Mouse (Mus musculus) hindbrain, embryonic 15.5 days (tissue): Measurements from ENCODE around the gene Wnk2. TPM values are rescaled to one million over a fixed set of nuclear protein-coding genes. Genes with fewer than 3 reads are reported as not detected.

Source experiments
- ATAC-seq: fragments of 200-750 bp; cut with Nextera tagmentation; 2 replicates; pipeline ENCODE4 v1.8.0; 2017; ENCODE audit warnings: low read depth, moderate number of reproducible peaks, moderate TSS enrichment; ENCODE audit not compliant: low FRiP score
- H3K27ac ChIP-seq: fragments of 300-500 bp; sonication (generic); replicated peaks from 2 replicates; pipeline ENCODE4 v1.5.1; 2015; ENCODE audit warnings: mild to moderate bottlenecking, inconsistent platforms
- H3K27me3 ChIP-seq: fragments of 300-500 bp; sonication (generic); 2 replicates; pipeline ENCODE4 v1.6.1; 2015; ENCODE audit warnings: control low read depth, inconsistent platforms
- H3K36me3 ChIP-seq: fragments of 300-500 bp; sonication (generic); 2 replicates; pipeline ENCODE4 v1.6.1; 2015; ENCODE audit warnings: control low read depth, inconsistent platforms
- H3K4me1 ChIP-seq: fragments of 300-500 bp; sonication (generic); replicated peaks from 2 replicates; pipeline ENCODE4 v1.6.1; 2015; ENCODE audit warnings: control low read depth, inconsistent platforms
- H3K4me2 ChIP-seq: fragments of 300-500 bp; sonication (generic); 2 replicates; pipeline ENCODE4 v1.6.1; 2015; ENCODE audit warnings: moderate library complexity, mild to moderate bottlenecking, inconsistent platforms
- H3K4me3 ChIP-seq: fragments of 300-500 bp; sonication (generic); 2 replicates; pipeline ENCODE4 v1.5.1; 2015; ENCODE audit warnings: mild to moderate bottlenecking, inconsistent platforms
- H3K9ac ChIP-seq: fragments of 300-500 bp; sonication (generic); 2 replicates; pipeline ENCODE4 v1.6.1; 2015; ENCODE audit warnings: inconsistent platforms
- H3K9me3 ChIP-seq: fragments of 300-500 bp; sonication (generic); 2 replicates; pipeline ENCODE4 v1.6.1; 2016; ENCODE audit warnings: control low read depth, inconsistent platforms
- WGBS: fragments of 180-500 bp; shearing (Covaris S2); methylation state at CpG from one replicate; pipeline ENCODE4 v1.1.7; 2015; 5-methylcytosine and 5-hydroxymethylcytosine counted together
- polyA plus RNA-seq: library from polyadenylated mRNA; unstranded; fragments of >200 nt; fragmentation: Nextera tagmentation; extraction: Ambion mirVana; gene quantifications from 2 replicates; pipeline ENCODE4 v1.2.1, GENCODE M21; 2015

Wnk2 gene
- polyA plus RNA-seq, 1 experiment from 2014 or later = 23.2 TPM

- Histone ChIP-seq H3K36me3 (no peaks in the 10 kb centered on the region), H3K9me3 (no peaks in the 10 kb centered on the region), H3K4me2 (no peak overlapping the region), H3K9ac (no peak overlapping the region), H3K4me3 (no peak overlapping the region), H3K27me3 (no peaks in the 10 kb centered on the region), H3K4me1 (no peaks in the 10 kb centered on the region; the same call in 1 of the 2 replicates), H3K27ac (no peak overlapping the region)
- ATAC-seq = peak; percentile 72
- WGBS = 6% methylated on average over 12 of the region's 12 CpGs
These were observed 25.3 kb upstream of the Wnk2 start for GRCm38 (mm10) chr13:49172971-49173596.

GRCm38 (mm10) chr13:49172335-49172734 lies 24.5 kb upstream of the Wnk2 start:
- H3K4me2 ChIP-seq = no peak overlapping the region
- 0 out of 2 replicates have a peak overlapping the region, but pooled peaks have one; percentile 41 for H3K27ac ChIP-seq
- H3K4me3 ChIP-seq = no peak overlapping the region
- H3K4me1 ChIP-seq = no peaks in the 10 kb centered on the region; the same call in 1 of the 2 replicates
- H3K36me3 ChIP-seq = no peaks in the 10 kb centered on the region
- peak; percentile 23; the same call in 1 of the 2 replicates for ATAC-seq
- no peak overlapping the region for H3K9ac ChIP-seq
- H3K9me3 ChIP-seq = no peaks in the 10 kb centered on the region
- H3K27me3 ChIP-seq = no peaks in the 10 kb centered on the region
- WGBS = 63% methylated on average over 7 of the region's 7 CpGs

GRCm38 (mm10) chr13:49171729-49172128 lies 23.9 kb upstream of the Wnk2 start:
- Histone ChIP-seq H3K36me3 (no peaks in the 10 kb centered on the region), H3K27me3 (no peaks in the 10 kb centered on the region), H3K27ac (no peak overlapping the region), H3K4me1 (no peaks in the 10 kb centered on the region; the same call in 1 of the 2 replicates), H3K4me2 (no peak overlapping the region), H3K4me3 (no peak overlapping the region), H3K9me3 (no peaks in the 10 kb centered on the region), H3K9ac (no peak overlapping the region)
- ATAC-seq = no peak
- 73% methylated on average over 1 of the region's 1 CpGs for WGBS

GRCm38 (mm10) chr13:49170623-49171022 lies 22.8 kb upstream of the Wnk2 start:
- Histone ChIP-seq H3K4me1 (no peaks in the 10 kb centered on the region; the same call in 1 of the 2 replicates), H3K36me3 (no peaks in the 10 kb centered on the region), H3K4me3 (no peak overlapping the region), H3K9me3 (no peaks in the 10 kb centered on the region), H3K9ac (no peak overlapping the region), H3K27ac (no peak overlapping the region), H3K4me2 (no peak overlapping the region), H3K27me3 (no peaks in the 10 kb centered on the region)
- ATAC-seq = no peak
- 93% methylated on average over 11 of the region's 11 CpGs for WGBS

GRCm38 (mm10) chr13:49169448-49170207 lies 21.8 kb upstream of the Wnk2 start:
- no peak overlapping the region for H3K9ac ChIP-seq
- H3K36me3 ChIP-seq = no peaks in the 10 kb centered on the region
- no peak overlapping the region for H3K4me2 ChIP-seq
- 20% methylated on average over 17 of the region's 17 CpGs for WGBS
- no peak overlapping the region for H3K4me3 ChIP-seq
- no peaks in the 10 kb centered on the region for H3K27me3 ChIP-seq
- ATAC-seq = peak; percentile 54
- H3K4me1 ChIP-seq = no peaks in the 10 kb centered on the region; the same call in 1 of the 2 replicates
- no peak overlapping the region for H3K27ac ChIP-seq
- H3K9me3 ChIP-seq = no peaks in the 10 kb centered on the region

GRCm38 (mm10) chr13:49167081-49167480 lies 19.3 kb upstream of the Wnk2 start:
- no peaks in the 10 kb centered on the region for H3K27me3 ChIP-seq
- H3K9me3 ChIP-seq = no peaks in the 10 kb centered on the region
- ATAC-seq = no peak
- no peaks in the 10 kb centered on the region for H3K36me3 ChIP-seq
- 78% methylated on average over 9 of the region's 9 CpGs for WGBS
- no peaks in the 10 kb centered on the region for H3K4me1 ChIP-seq
- H3K4me2 ChIP-seq = no peak overlapping the region
- H3K9ac ChIP-seq = no peak overlapping the region
- no peak overlapping the region for H3K4me3 ChIP-seq
- H3K27ac ChIP-seq = no peak overlapping the region

GRCm38 (mm10) chr13:49163645-49164044 lies 15.8 kb upstream of the Wnk2 start:
- H3K9me3 ChIP-seq = no peaks in the 10 kb centered on the region
- H3K27ac ChIP-seq = no peak overlapping the region
- no peak for ATAC-seq
- H3K36me3 ChIP-seq = no peaks in the 10 kb centered on the region
- H3K4me1 ChIP-seq = no peaks in the 10 kb centered on the region
- no peak overlapping the region for H3K9ac ChIP-seq
- no peak overlapping the region for H3K4me3 ChIP-seq
- H3K27me3 ChIP-seq = no peaks in the 10 kb centered on the region
- WGBS = 82% methylated on average over 7 of the region's 7 CpGs
- H3K4me2 ChIP-seq = no peak overlapping the region

GRCm38 (mm10) chr13:49162722-49163121 lies 14.9 kb upstream of the Wnk2 start:
- Histone ChIP-seq H3K27ac (no peak overlapping the region), H3K9me3 (no peaks in the 10 kb centered on the region), H3K27me3 (no peaks in the 10 kb centered on the region), H3K4me2 (no peak overlapping the region), H3K4me1 (no peaks in the 10 kb centered on the region), H3K36me3 (no peaks in the 10 kb centered on the region), H3K4me3 (no peak overlapping the region), H3K9ac (no peak overlapping the region)
- 82% methylated on average over 4 of the region's 4 CpGs for WGBS
- ATAC-seq = no peak

- Histone ChIP-seq H3K27me3 (no peaks in the 10 kb centered on the region), H3K27ac (no peak overlapping the region), H3K4me2 (no peak overlapping the region), H3K4me3 (no peak overlapping the region), H3K4me1 (no peaks in the 10 kb centered on the region), H3K36me3 (no peaks in the 10 kb centered on the region), H3K9ac (no peak overlapping the region), H3K9me3 (no peaks in the 10 kb centered on the region)
- WGBS = 78% methylated on average over 2 of the region's 2 CpGs
- ATAC-seq = no peak
These were observed 13.4 kb upstream of the Wnk2 start for GRCm38 (mm10) chr13:49161236-49161635.

GRCm38 (mm10) chr13:49158040-49158713 lies 10.4 kb upstream of the Wnk2 start:
- Histone ChIP-seq H3K36me3 (no peaks in the 10 kb centered on the region), H3K27me3 (no peaks in the 10 kb centered on the region), H3K4me1 (0 out of 2 replicates have a peak, but pooled peaks cover 3% of the 10 kb centered on the region), H3K9me3 (no peaks in the 10 kb centered on the region), H3K9ac (no peak overlapping the region), H3K27ac (no peak overlapping the region), H3K4me2 (no peak overlapping the region), H3K4me3 (no peak overlapping the region)
- 81% methylated on average over 10 of the region's 10 CpGs for WGBS
- ATAC-seq = no peak

GRCm38 (mm10) chr13:49156645-49157044 lies 8.8 kb upstream of the Wnk2 start:
- no peaks in the 10 kb centered on the region for H3K27me3 ChIP-seq
- 0 out of 2 replicates have a peak, but pooled peaks cover 3% of the 10 kb centered on the region for H3K4me1 ChIP-seq
- no peaks in the 10 kb centered on the region for H3K9me3 ChIP-seq
- H3K36me3 ChIP-seq = no peaks in the 10 kb centered on the region
- H3K4me2 ChIP-seq = no peak overlapping the region
- ATAC-seq = no peak
- H3K27ac ChIP-seq = no peak overlapping the region
- H3K4me3 ChIP-seq = no peak overlapping the region
- WGBS = 68% methylated on average over 4 of the region's 4 CpGs
- H3K9ac ChIP-seq = no peak overlapping the region

GRCm38 (mm10) chr13:49154621-49155020 lies 6.8 kb upstream of the Wnk2 start:
- Histone ChIP-seq H3K9me3 (no peaks in the 10 kb centered on the region), H3K27me3 (no peaks in the 10 kb centered on the region), H3K4me2 (no peak overlapping the region), H3K36me3 (no peaks in the 10 kb centered on the region), H3K4me3 (no peak overlapping the region), H3K4me1 (0 out of 2 replicates have a peak, but pooled peaks cover 3% of the 10 kb centered on the region), H3K27ac (no peak overlapping the region), H3K9ac (0 out of 2 replicates have a peak overlapping the region, but pooled peaks have one; percentile 2)
- 60% methylated on average over 7 of the region's 7 CpGs for WGBS
- ATAC-seq = no peak
